Mouse (Mus musculus): ENCODE measurements around the gene Tubb2b. TPM values are rescaled to one million over a fixed set of nuclear protein-coding genes. Genes with fewer than 3 reads are reported as not detected.

Tubb2b gene
- 1.6 TPM for polyA plus RNA-seq (2014; fragmentation: Illumina TruSeq; extraction: RNeasy Lipid Tissue Mini Kit (QIAGEN cat#74804); ENCODE audit: low read depth, low replicate concordance)

GRCm38 (mm10) chr13:34130226-34130731 lies at the start of gene Tubb2b:
TSS of gene Tubb2b (minus strand) at chr13:34130466.

GRCm38 (mm10) chr13:34162491-34163303 lies 32.4 kb upstream of the Tubb2b start, which contains the start of gene Psmg4:
TSS of gene Psmg4 (plus strand) at chr13:34162964.

GRCm38 (mm10) chr13:34077492-34078271 lies 52.6 kb downstream of the Tubb2b start, which contains the start of gene Tubb2a:
TSS of gene Tubb2a (minus strand) at chr13:34078007.

Other genes with a start within 250 kb of the Tubb2b start
- not detected for gene Serpinb6c, start 224.8 kb downstream of the Tubb2b start, polyA plus RNA-seq (2014; fragmentation: Illumina TruSeq; extraction: RNeasy Lipid Tissue Mini Kit (QIAGEN cat#74804); ENCODE audit: low read depth, low replicate concordance)
- gene Nqo2, start 165.8 kb downstream of the Tubb2b start, polyA plus RNA-seq (2014; fragmentation: Illumina TruSeq; extraction: RNeasy Lipid Tissue Mini Kit (QIAGEN cat#74804); ENCODE audit: low read depth, low replicate concordance), result 46.4 TPM
- gene Ripk1, start 128.1 kb downstream of the Tubb2b start, polyA plus RNA-seq (2014; fragmentation: Illumina TruSeq; extraction: RNeasy Lipid Tissue Mini Kit (QIAGEN cat#74804); ENCODE audit: low read depth, low replicate concordance), result 57.2 TPM
- 1,019 TPM for gene Serpinb6a, start 127.7 kb downstream of the Tubb2b start, polyA plus RNA-seq (2014; fragmentation: Illumina TruSeq; extraction: RNeasy Lipid Tissue Mini Kit (QIAGEN cat#74804); ENCODE audit: low read depth, low replicate concordance)
- gene Bphl, start 92.9 kb downstream of the Tubb2b start, polyA plus RNA-seq (2014; fragmentation: Illumina TruSeq; extraction: RNeasy Lipid Tissue Mini Kit (QIAGEN cat#74804); ENCODE audit: low read depth, low replicate concordance), result 30.2 TPM
- 4.4 TPM for gene Tubb2a, start 52.5 kb downstream of the Tubb2b start, polyA plus RNA-seq (2014; fragmentation: Illumina TruSeq; extraction: RNeasy Lipid Tissue Mini Kit (QIAGEN cat#74804); ENCODE audit: low read depth, low replicate concordance)
- gene Psmg4, start 32.5 kb upstream of the Tubb2b start, polyA plus RNA-seq (2014; fragmentation: Illumina TruSeq; extraction: RNeasy Lipid Tissue Mini Kit (QIAGEN cat#74804); ENCODE audit: low read depth, low replicate concordance), result 5.6 TPM
- 41.0 TPM for gene Slc22a23, start 214.7 kb upstream of the Tubb2b start, polyA plus RNA-seq (2014; fragmentation: Illumina TruSeq; extraction: RNeasy Lipid Tissue Mini Kit (QIAGEN cat#74804); ENCODE audit: low read depth, low replicate concordance)